Mouse (Mus musculus) megakaryocyte, embryonic 14.5 days (primary cell): ENCODE results near the gene Gal3st1. TPM values are rescaled to one million over a fixed set of nuclear protein-coding genes. Genes with fewer than 3 reads are reported as not detected.

Source experiments
- H3K27me3 ChIP-seq: replicated peaks from 2 replicates; pipeline ENCODE3; 2012; ENCODE audit warnings: inconsistent platforms
- H3K36me3 ChIP-seq: replicated peaks from 2 replicates; pipeline ENCODE3; 2012; ENCODE audit warnings: low read length, inconsistent platforms, mixed read lengths
- H3K4me1 ChIP-seq: 2 replicates; pipeline ENCODE4 v1.6.1; 2012; ENCODE audit warnings: inconsistent platforms
- H3K4me3 ChIP-seq: replicated peaks from 2 replicates; pipeline ENCODE3; 2012; ENCODE audit warnings: moderate library complexity, mild to moderate bottlenecking, inconsistent platforms
- H3K9me3 ChIP-seq: 2 replicates; pipeline ENCODE4 v1.6.1; 2012; ENCODE audit warnings: inconsistent platforms
- FLI1 ChIP-seq: IDR thresholded peaks from 2 replicates; pipeline ENCODE4 v1.6.1; 2012; ENCODE audit warnings: low read length, inconsistent platforms, mixed read lengths
- GATA1 ChIP-seq: IDR thresholded peaks from 3 replicates; pipeline ENCODE4 v1.6.1; 2012; ENCODE audit warnings: mixed read lengths, low read length, inconsistent platforms, borderline replicate concordance
- polyA plus RNA-seq: library from polyadenylated mRNA; stranded (reverse); fragments of >175 nt; gene quantifications from 2 replicates; pipeline ENCODE4 v1.2.3, GENCODE M21; 2012; ENCODE audit warnings: low replicate concordance; ENCODE audit not compliant: insufficient read depth

The Gal3st1 gene
- polyA plus RNA-seq, 1 experiment = not detected

- no peak for TF ChIP-seq FLI1
- TF ChIP-seq GATA1 = no peak
- Histone ChIP-seq H3K4me3 (no peak overlapping the region), H3K27me3 (peaks cover 42% of the 10 kb centered on the region), H3K9me3 (no peaks in the 10 kb centered on the region), H3K4me1 (peaks cover 15% of the 10 kb centered on the region), H3K36me3 (peaks cover 59% of the 10 kb centered on the region)
Measured at GRCm38 (mm10) chr11:3981536-3981935, 1.9 kb upstream of the Gal3st1 start.

- no peaks in the 10 kb centered on the region for H3K9me3 ChIP-seq
- no peak for TF ChIP-seq FLI1
- TF ChIP-seq GATA1 = no peak
- peak overlapping the region; percentile 53 for H3K4me3 ChIP-seq
- peaks cover 49% of the 10 kb centered on the region for H3K36me3 ChIP-seq
- peaks cover 47% of the 10 kb centered on the region for H3K27me3 ChIP-seq
- H3K4me1 ChIP-seq = peaks cover 15% of the 10 kb centered on the region
Measured at GRCm38 (mm10) chr11:3982275-3983209, 894 bp upstream of the Gal3st1 start.

DNA sequence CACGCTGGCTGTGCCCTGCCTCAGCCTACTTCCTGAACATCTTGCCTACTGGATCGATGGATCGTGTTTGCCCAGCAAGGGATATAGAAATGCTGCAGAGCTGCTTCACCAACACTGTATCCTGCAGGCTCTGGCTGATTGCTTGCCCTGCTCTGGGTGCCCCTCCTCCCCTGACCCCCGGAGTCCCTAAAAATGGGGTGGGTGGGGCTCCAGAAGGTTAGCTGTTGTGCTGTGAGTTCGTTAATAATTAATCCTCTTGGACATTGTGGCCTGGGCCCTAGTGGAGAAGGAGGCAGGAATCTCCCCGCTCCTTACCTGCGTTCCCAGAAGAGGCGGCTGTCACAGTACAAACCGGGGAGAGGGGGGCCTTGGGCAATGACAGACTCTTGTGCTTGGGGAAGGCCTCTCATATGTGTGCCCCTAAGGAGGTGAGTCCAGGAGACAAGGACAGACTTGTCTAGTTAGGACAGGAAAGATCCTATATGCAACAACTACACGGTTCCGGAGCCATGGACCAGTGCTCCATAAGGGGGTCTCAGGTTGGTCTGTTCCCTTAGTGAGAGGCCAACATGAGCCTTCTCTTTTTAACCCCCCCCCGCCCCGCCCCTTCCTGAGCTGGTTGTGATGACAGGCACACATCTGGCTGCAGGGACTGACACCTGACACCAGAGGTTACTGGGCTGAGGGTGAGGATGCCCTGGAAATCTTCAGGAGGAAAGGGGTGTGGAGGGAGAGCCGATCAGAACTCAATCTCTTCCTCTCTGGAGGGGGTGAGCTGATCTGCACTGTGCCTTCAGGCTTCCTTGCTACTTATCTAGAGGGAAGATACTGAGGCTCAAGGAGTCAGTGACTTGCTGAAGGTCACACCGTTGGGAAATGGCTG is 668 bp downstream of the Gal3st1 start:
- no peak for TF ChIP-seq GATA1
- no peak for TF ChIP-seq FLI1
- Histone ChIP-seq H3K4me3 (peak overlapping the region; percentile 71), H3K27me3 (peaks cover 54% of the 10 kb centered on the region), H3K9me3 (no peaks in the 10 kb centered on the region), H3K4me1 (peaks cover 20% of the 10 kb centered on the region), H3K36me3 (peaks cover 34% of the 10 kb centered on the region)

DNA sequence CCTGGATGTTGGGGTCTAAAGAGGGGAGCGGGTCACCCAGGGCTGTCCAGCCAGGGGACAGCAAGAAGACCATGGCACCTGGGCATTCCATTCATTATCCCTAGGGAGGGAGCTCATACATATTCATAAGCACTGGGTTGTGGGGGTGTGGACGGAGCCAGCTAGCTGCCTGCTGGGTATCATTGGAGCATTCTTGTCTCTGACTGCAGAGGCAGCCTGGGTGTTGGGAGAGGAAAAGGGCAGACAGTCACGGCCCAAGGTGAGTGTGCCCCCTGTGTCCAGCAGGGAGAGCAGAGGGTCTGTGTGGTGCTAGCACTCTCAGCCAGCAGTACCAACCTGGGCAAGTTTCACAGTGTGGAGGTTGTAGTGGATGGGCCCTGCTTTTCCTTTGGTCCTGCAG is 6.3 kb downstream of the Gal3st1 start:
- Histone ChIP-seq H3K4me3 (no peak overlapping the region), H3K4me1 (peaks cover 6% of the 10 kb centered on the region), H3K9me3 (no peaks in the 10 kb centered on the region), H3K36me3 (no peaks in the 10 kb centered on the region), H3K27me3 (peaks cover 66% of the 10 kb centered on the region)
- TF ChIP-seq FLI1 = no peak
- no peak for TF ChIP-seq GATA1

- Histone ChIP-seq H3K27me3 (peaks cover 70% of the 10 kb centered on the region), H3K9me3 (peaks cover 11% of the 10 kb centered on the region), H3K4me1 (peaks cover 14% of the 10 kb centered on the region), H3K36me3 (no peaks in the 10 kb centered on the region), H3K4me3 (no peak overlapping the region)
- no peak for TF ChIP-seq GATA1
- TF ChIP-seq FLI1 = no peak
Measured at GRCm38 (mm10) chr11:3993132-3993531, 9.7 kb downstream of the Gal3st1 start.

GRCm38 (mm10) chr11:3993914-3994313 is 10.5 kb downstream of the Gal3st1 start:
- Histone ChIP-seq H3K4me3 (no peak overlapping the region), H3K36me3 (no peaks in the 10 kb centered on the region), H3K4me1 (peaks cover 18% of the 10 kb centered on the region), H3K9me3 (peaks cover 18% of the 10 kb centered on the region), H3K27me3 (peaks cover 73% of the 10 kb centered on the region)
- no peak for TF ChIP-seq FLI1
- TF ChIP-seq GATA1 = no peak

- Histone ChIP-seq H3K4me1 (peaks cover 17% of the 10 kb centered on the region), H3K36me3 (no peaks in the 10 kb centered on the region), H3K27me3 (peaks cover 73% of the 10 kb centered on the region), H3K4me3 (no peak overlapping the region), H3K9me3 (peaks cover 19% of the 10 kb centered on the region)
- TF ChIP-seq FLI1 = no peak
- no peak for TF ChIP-seq GATA1
Measured at GRCm38 (mm10) chr11:3995511-3995910, 12.1 kb downstream of the Gal3st1 start.

GRCm38 (mm10) chr11:3996840-3997239 is 13.4 kb downstream of the Gal3st1 start:
- Histone ChIP-seq H3K4me1 (peaks cover 17% of the 10 kb centered on the region), H3K36me3 (no peaks in the 10 kb centered on the region), H3K27me3 (peaks cover 66% of the 10 kb centered on the region), H3K4me3 (no peak overlapping the region), H3K9me3 (peaks cover 19% of the 10 kb centered on the region)
- TF ChIP-seq GATA1 = no peak
- no peak for TF ChIP-seq FLI1

DNA sequence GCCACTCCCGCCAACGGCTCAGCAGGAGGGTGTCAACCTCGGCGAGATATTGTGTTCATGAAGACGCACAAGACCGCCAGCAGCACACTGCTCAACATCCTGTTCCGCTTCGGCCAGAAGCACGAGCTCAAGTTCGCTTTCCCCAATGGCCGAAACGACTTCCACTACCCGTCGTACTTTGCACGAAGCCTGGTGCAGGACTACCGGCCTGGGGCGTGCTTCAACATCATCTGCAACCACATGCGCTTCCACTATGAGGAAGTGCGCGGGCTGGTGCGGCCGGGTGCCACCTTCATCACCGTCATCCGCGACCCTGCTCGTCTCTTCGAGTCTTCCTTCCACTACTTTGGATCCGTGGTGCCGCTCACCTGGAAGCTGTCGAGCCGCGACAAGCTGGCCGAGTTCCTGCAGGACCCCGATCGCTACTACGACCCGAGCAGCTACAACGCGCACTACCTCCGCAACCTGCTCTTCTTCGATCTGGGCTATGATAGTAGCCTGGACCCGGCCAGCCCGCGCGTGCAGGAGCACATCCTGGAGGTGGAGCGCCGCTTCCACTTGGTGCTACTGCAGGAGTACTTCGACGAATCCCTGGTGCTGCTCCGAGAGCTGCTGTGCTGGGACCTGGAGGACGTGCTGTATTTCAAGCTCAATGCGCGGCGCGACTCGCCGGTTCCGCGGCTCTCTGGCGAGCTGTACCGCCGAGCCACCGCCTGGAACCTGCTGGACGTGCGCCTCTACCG is 14.7 kb downstream of the Gal3st1 start:
- H3K27me3 ChIP-seq = peaks cover 55% of the 10 kb centered on the region
- H3K36me3 ChIP-seq = no peaks in the 10 kb centered on the region
- peaks cover 17% of the 10 kb centered on the region for H3K4me1 ChIP-seq
- TF ChIP-seq GATA1 = no peak
- no peak for TF ChIP-seq FLI1
- H3K4me3 ChIP-seq = peak overlapping the region; percentile 87
- peaks cover 19% of the 10 kb centered on the region for H3K9me3 ChIP-seq
